Mouse (Mus musculus): ENCODE measurements at regions not wholly inside any gene's neighbourhood (a gene's known extent, or its start where the extent isn't known, plus 50 kb on each side); places are given as distances from the start of the nearest gene placed in this dataset.

- TF ChIP-seq POLR2A (IDR thresholded peaks at IDR 0.05; ENCODE audit: insufficient read depth, low read depth, low read length) (no peak), CTCF (IDR thresholded peaks at IDR 0.05; ENCODE audit: insufficient read depth, low read depth, low read length) (no peak)
Observed at GRCm38 (mm10) chr11:112252548-112252947, 529.5 kb upstream of the Sox9 start.
